Mouse (Mus musculus) bone marrow macrophage, adult 2 months (primary cell): ENCODE results near the gene Phldb2. TPM values are rescaled to one million over a fixed set of nuclear protein-coding genes. Genes with fewer than 3 reads are reported as not detected.
A peak's percentile ranks its signal among the peaks of the same experiment; 100 is the strongest.

ENCODE experiments used
- H3K27ac ChIP-seq: 2 replicates; pipeline ENCODE4 v1.5.1; 2012; ENCODE audit warnings: low read depth, low read length; ENCODE audit not compliant: insufficient read depth
- H3K4me1 ChIP-seq: 2 replicates; pipeline ENCODE4 v1.6.1; 2012; ENCODE audit warnings: low read length; ENCODE audit not compliant: control insufficient read depth, insufficient read depth
- H3K4me3 ChIP-seq: 2 replicates; pipeline ENCODE4 v1.5.1; 2012; ENCODE audit warnings: mild to moderate bottlenecking, low read length, moderate library complexity; ENCODE audit not compliant: insufficient read depth
- CTCF ChIP-seq: IDR thresholded peaks from 2 replicates; pipeline ENCODE4 v1.5.1; 2012; ENCODE audit warnings: low read depth, mild to moderate bottlenecking, low read length, moderate library complexity
- POLR2A ChIP-seq: IDR thresholded peaks from 2 replicates; pipeline ENCODE4 v1.6.1; 2012; ENCODE audit warnings: mild to moderate bottlenecking, low read depth, low read length, borderline replicate concordance
- polyA plus RNA-seq: library from polyadenylated mRNA; stranded (reverse); fragments of >200 nt; gene quantifications from 2 replicates; pipeline ENCODE4 v1.2.4, GENCODE M21; 2012; ENCODE audit not compliant: missing spikeins, insufficient read depth, insufficient read length

Gene Phldb2
- polyA plus RNA-seq, 1 experiment, result 1.3 TPM

GRCm38 (mm10) chr16:45758726-45759269 lies 194.6 kb downstream of the Phldb2 start:
- H3K27ac ChIP-seq, result no peak overlapping the region

GRCm38 (mm10) chr16:45757421-45758078 lies 195.8 kb downstream of the Phldb2 start:
- H3K4me1 ChIP-seq, result peaks cover 10% of the 10 kb centered on the region
- no peak overlapping the region for H3K4me3 ChIP-seq
- H3K27ac ChIP-seq, result no peak overlapping the region
- no peak for TF ChIP-seq CTCF
- TF ChIP-seq POLR2A, result no peak

More at GRCm38 (mm10) chr16:45758726-45759269, 194.6 kb downstream of the Phldb2 start:
- Histone ChIP-seq H3K4me1 (peaks cover 10% of the 10 kb centered on the region), H3K4me3 (no peak overlapping the region)
- TF ChIP-seq POLR2A (no peak), CTCF (no peak)

- Histone ChIP-seq H3K27ac (no peak overlapping the region), H3K4me1 (peaks cover 10% of the 10 kb centered on the region), H3K4me3 (no peak overlapping the region)
- TF ChIP-seq POLR2A, result no peak
- TF ChIP-seq CTCF, result no peak
These were observed 196.5 kb downstream of the Phldb2 start for GRCm38 (mm10) chr16:45756855-45757254.

- no peak overlapping the region for H3K4me3 ChIP-seq
- TF ChIP-seq CTCF (no peak), POLR2A (no peak)
These were observed 209.7 kb downstream of the Phldb2 start for GRCm38 (mm10) chr16:45743591-45744144.

GRCm38 (mm10) chr16:45742615-45743476 lies 210.6 kb downstream of the Phldb2 start, which contains the start of gene Abhd10:
Gene Abhd10 (minus strand): TSS chr16:45742955.
- TF ChIP-seq POLR2A (peak; percentile 86; the same call in 1 of the 2 replicates), CTCF (no peak)
- peaks cover 22% of the 10 kb centered on the region for H3K4me1 ChIP-seq
- H3K27ac ChIP-seq, result peak within 1 kb of the TSS; percentile 69
- peak within 1 kb of the TSS; percentile 97 for H3K4me3 ChIP-seq

More at GRCm38 (mm10) chr16:45743591-45744144, 209.7 kb downstream of the Phldb2 start:
- no peak overlapping the region for H3K27ac ChIP-seq
- H3K4me1 ChIP-seq, result peaks cover 15% of the 10 kb centered on the region

GRCm38 (mm10) chr16:45737880-45738279 lies 215.5 kb downstream of the Phldb2 start:
- no peak for TF ChIP-seq CTCF
- no peak for TF ChIP-seq POLR2A
- Histone ChIP-seq H3K27ac (no peak overlapping the region), H3K4me1 (peaks cover 24% of the 10 kb centered on the region), H3K4me3 (no peak overlapping the region)

- H3K4me1 ChIP-seq, result peaks cover 24% of the 10 kb centered on the region
- H3K4me3 ChIP-seq, result no peak overlapping the region
- 0 out of 2 replicates have a peak overlapping the region, but pooled peaks have one; percentile 8 for H3K27ac ChIP-seq
- TF ChIP-seq CTCF, result no peak
- no peak for TF ChIP-seq POLR2A
These were observed 216.7 kb downstream of the Phldb2 start for GRCm38 (mm10) chr16:45736724-45737123.

- Histone ChIP-seq H3K4me3 (no peak overlapping the region), H3K4me1 (0 out of 2 replicates have a peak, but pooled peaks cover 2% of the 10 kb centered on the region), H3K27ac (no peak overlapping the region)
- no peak for TF ChIP-seq POLR2A
- TF ChIP-seq CTCF, result no peak
These were observed 224.2 kb downstream of the Phldb2 start for GRCm38 (mm10) chr16:45729163-45729562.

- TF ChIP-seq POLR2A (no peak), CTCF (no peak)
- Histone ChIP-seq H3K4me3 (no peak overlapping the region), H3K4me1 (0 out of 2 replicates have a peak, but pooled peaks cover 2% of the 10 kb centered on the region), H3K27ac (no peak overlapping the region)
These were observed 228.7 kb downstream of the Phldb2 start for GRCm38 (mm10) chr16:45724742-45725102.
